ENCODE assay signal across 26 mouse cellular contexts in the genomic region with DNA sequence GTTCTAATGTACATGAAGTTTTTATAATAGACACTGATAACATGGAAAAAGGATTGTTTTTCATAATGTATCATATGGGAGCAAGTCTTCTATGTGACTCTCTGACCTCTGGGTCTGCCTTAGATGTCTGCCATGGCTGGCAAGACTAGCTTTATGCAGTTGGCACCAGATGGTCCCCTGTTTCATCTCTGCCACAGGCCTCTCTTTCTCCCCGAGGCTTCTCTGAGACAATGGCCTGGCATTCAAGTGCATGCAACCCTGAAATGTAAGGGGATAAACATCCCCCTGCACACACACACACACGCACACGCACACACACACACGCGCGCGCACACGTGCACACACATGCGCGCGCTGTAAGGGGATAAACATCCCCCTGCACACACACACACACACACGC.
DNase-seq lines count a peak whose midpoint lies in the region; ATAC-seq lines count a peak whose summit lies in the region.
"Had no signal": no experiment of that assay in that cellular context is flagged by ENCODE, and none has a peak within 500 bp of the region (broad histone marks: within the 10 kb centered on the region; RNA-seq: fewer than 3 reads in every experiment).

No protein-coding gene starts in this region.

- H3K4me1 ChIP-seq in hindbrain, embryonic 10.5 days (replicated peaks): peaks cover 49% of the 10 kb centered on the region
- H3K4me1 ChIP-seq in hindbrain, embryonic 14.5 days (replicated peaks; ENCODE audit: control insufficient read depth, insufficient read depth, low read length): peaks cover 14% of the 10 kb centered on the region
- peaks cover 38% of the 10 kb centered on the region for H3K4me1 ChIP-seq in midbrain, embryonic 10.5 days
- H3K4me1 ChIP-seq in midbrain, embryonic 16.5 days (ENCODE audit: control insufficient read depth, insufficient read depth, low read length): peaks cover 11% of the 10 kb centered on the region
- peaks cover 31% of the 10 kb centered on the region for H3K4me1 ChIP-seq in neural tube, embryonic 13.5 days (replicated peaks)
- peaks cover 16% of the 10 kb centered on the region for H3K4me1 ChIP-seq in neural tube, embryonic 15.5 days
- peaks cover 36% of the 10 kb centered on the region for H3K4me1 ChIP-seq in embryonic facial prominence, embryonic 10.5 days

- H3K36me3 ChIP-seq in hindbrain, embryonic 10.5 days: no peaks in the 10 kb centered on the region
- H3K36me3 ChIP-seq in hindbrain, embryonic 14.5 days (replicated peaks; ENCODE audit: control insufficient read depth, insufficient read depth): no peaks in the 10 kb centered on the region
- no peaks in the 10 kb centered on the region for H3K36me3 ChIP-seq in midbrain, embryonic 10.5 days
- no peaks in the 10 kb centered on the region for H3K36me3 ChIP-seq in midbrain, embryonic 16.5 days (ENCODE audit: control insufficient read depth, insufficient read depth, low read length)
- no peaks in the 10 kb centered on the region for H3K36me3 ChIP-seq in neural tube, embryonic 13.5 days
- no peaks in the 10 kb centered on the region for H3K36me3 ChIP-seq in neural tube, embryonic 15.5 days
- no peaks in the 10 kb centered on the region for H3K36me3 ChIP-seq in embryonic facial prominence, embryonic 10.5 days (replicated peaks)
- H3K36me3 ChIP-seq: embryonic facial prominence, embryonic 13.5 days; G1E; hindbrain, embryonic 15.5 days had no signal

- H3K4me2 ChIP-seq in hindbrain, embryonic 14.5 days (replicated peaks): no peak overlapping the region
- no peak overlapping the region for H3K4me2 ChIP-seq in midbrain, embryonic 16.5 days (ENCODE audit: low read length)
- no peak overlapping the region for H3K4me2 ChIP-seq in neural tube, embryonic 13.5 days
- H3K4me2 ChIP-seq in neural tube, embryonic 15.5 days: no peak overlapping the region
- H3K4me2 ChIP-seq: embryonic facial prominence, embryonic 13.5 days; forebrain, embryonic 13.5 days; heart, embryonic 11.5 days; hindbrain, embryonic 15.5 days had no signal

- H3K27me3 ChIP-seq in hindbrain, embryonic 10.5 days (ENCODE audit: insufficient read depth, poor library complexity, severe bottlenecking): no peaks in the 10 kb centered on the region
- no peaks in the 10 kb centered on the region for H3K27me3 ChIP-seq in hindbrain, embryonic 14.5 days (ENCODE audit: control insufficient read depth, insufficient read depth, low read length)
- no peaks in the 10 kb centered on the region; the same call in 1 of the 2 replicates for H3K27me3 ChIP-seq in midbrain, embryonic 10.5 days (ENCODE audit: low read depth, poor library complexity, severe bottlenecking)
- no peaks in the 10 kb centered on the region for H3K27me3 ChIP-seq in midbrain, embryonic 16.5 days (ENCODE audit: control insufficient read depth, insufficient read depth, low read depth, low read length)
- H3K27me3 ChIP-seq in neural tube, embryonic 13.5 days: no peaks in the 10 kb centered on the region
- no peaks in the 10 kb centered on the region for H3K27me3 ChIP-seq in neural tube, embryonic 15.5 days (replicated peaks)
- H3K27me3 ChIP-seq in embryonic facial prominence, embryonic 10.5 days (replicated peaks; ENCODE audit: low read depth, poor library complexity, severe bottlenecking): no peaks in the 10 kb centered on the region
- H3K27me3 ChIP-seq: CH12.LX; embryonic facial prominence, embryonic 13.5 days; hindbrain, embryonic 15.5 days; Patski had no signal

- peak overlapping the region; percentile 59 for H3K27ac ChIP-seq in hindbrain, embryonic 10.5 days
- no peak overlapping the region for H3K27ac ChIP-seq in hindbrain, embryonic 14.5 days
- peak overlapping the region; percentile 10; the same call in 1 of the 2 replicates for H3K27ac ChIP-seq in midbrain, embryonic 10.5 days (replicated peaks)
- H3K27ac ChIP-seq in midbrain, embryonic 16.5 days (ENCODE audit: low read length): no peak overlapping the region
- H3K27ac ChIP-seq in neural tube, embryonic 13.5 days (replicated peaks): 0 out of 2 replicates have a peak overlapping the region, but pooled peaks have one; percentile 1
- H3K27ac ChIP-seq in neural tube, embryonic 15.5 days (replicated peaks): no peak overlapping the region
- H3K27ac ChIP-seq in embryonic facial prominence, embryonic 10.5 days (replicated peaks): 0 out of 2 replicates have a peak overlapping the region, but pooled peaks have one; percentile 30
- H3K27ac ChIP-seq: embryonic facial prominence, embryonic 13.5 days; forebrain, embryonic 13.5 days; hindbrain, embryonic 15.5 days had no signal

- 88% methylated on average over 12 of the region's 12 CpGs for WGBS in hindbrain, embryonic 10.5 days
- 82% methylated on average over 12 of the region's 12 CpGs for WGBS in hindbrain, embryonic 14.5 days
- WGBS in midbrain, embryonic 10.5 days: 91% methylated on average over 12 of the region's 12 CpGs
- 85% methylated on average over 12 of the region's 12 CpGs for WGBS in midbrain, embryonic 16.5 days
- 85% methylated on average over 12 of the region's 12 CpGs for WGBS in neural tube, embryonic 13.5 days
- 78% methylated on average over 12 of the region's 12 CpGs for WGBS in neural tube, embryonic 15.5 days
- WGBS in embryonic facial prominence, embryonic 10.5 days: 92% methylated on average over 12 of the region's 12 CpGs

- DNase-seq in hindbrain, embryonic 10.5 days (ENCODE audit: low spot score): no peak
- DNase-seq in hindbrain, embryonic 14.5 days (ENCODE audit: low spot score): no peak
- DNase-seq in midbrain, embryonic 10.5 days (ENCODE audit: low spot score): no peak
- DNase-seq in embryonic facial prominence, embryonic 10.5 days (ENCODE audit: low spot score): no peak
- DNase-seq: adrenal gland, postnatal 10 days; adrenal gland, postnatal 36 days; B cell, adult 2 months; cerebellum, adult 11 months; cerebellum, adult 2 months; cerebellum, adult 9-11 months; cerebellum, postnatal 25 days; forebrain, postnatal 0 days; gastrocnemius, adult 2 months; gastrocnemius, postnatal 14 days; heart, adult 11 months had no signal

- H3K9ac ChIP-seq in hindbrain, embryonic 14.5 days: no peak overlapping the region
- no peak overlapping the region for H3K9ac ChIP-seq in midbrain, embryonic 16.5 days (ENCODE audit: low read depth, low read length)
- H3K9ac ChIP-seq in neural tube, embryonic 13.5 days: no peak overlapping the region
- H3K9ac ChIP-seq in neural tube, embryonic 15.5 days (replicated peaks): no peak overlapping the region
- H3K9ac ChIP-seq: embryonic facial prominence, embryonic 13.5 days; forebrain, embryonic 13.5 days; forebrain, postnatal 0 days; hindbrain, embryonic 15.5 days had no signal

- H3K9me3 ChIP-seq in hindbrain, embryonic 10.5 days: 0 out of 2 replicates have a peak, but pooled peaks cover 8% of the 10 kb centered on the region
- H3K9me3 ChIP-seq in hindbrain, embryonic 14.5 days (ENCODE audit: control insufficient read depth, low read length): no peaks in the 10 kb centered on the region
- H3K9me3 ChIP-seq in midbrain, embryonic 10.5 days (replicated peaks): no peaks in the 10 kb centered on the region; the same call in 1 of the 2 replicates
- H3K9me3 ChIP-seq in midbrain, embryonic 16.5 days (replicated peaks; ENCODE audit: control insufficient read depth, low read length, poor library complexity, severe bottlenecking): no peaks in the 10 kb centered on the region
- no peaks in the 10 kb centered on the region for H3K9me3 ChIP-seq in neural tube, embryonic 13.5 days
- H3K9me3 ChIP-seq in neural tube, embryonic 15.5 days (replicated peaks): no peaks in the 10 kb centered on the region
- no peaks in the 10 kb centered on the region for H3K9me3 ChIP-seq in embryonic facial prominence, embryonic 10.5 days
- H3K9me3 ChIP-seq: embryonic facial prominence, embryonic 13.5 days; forebrain, embryonic 13.5 days; G1E; hindbrain, embryonic 15.5 days had no signal

- no peak overlapping the region for H3K4me3 ChIP-seq in hindbrain, embryonic 10.5 days
- H3K4me3 ChIP-seq in hindbrain, embryonic 14.5 days (replicated peaks; ENCODE audit: low read length): no peak overlapping the region
- H3K4me3 ChIP-seq in midbrain, embryonic 10.5 days: no peak overlapping the region
- H3K4me3 ChIP-seq in midbrain, embryonic 16.5 days (ENCODE audit: low read depth, low read length): no peak overlapping the region
- H3K4me3 ChIP-seq in neural tube, embryonic 13.5 days: no peak overlapping the region
- no peak overlapping the region for H3K4me3 ChIP-seq in neural tube, embryonic 15.5 days (replicated peaks)
- H3K4me3 ChIP-seq in embryonic facial prominence, embryonic 10.5 days: no peak overlapping the region
- H3K4me3 ChIP-seq: embryonic facial prominence, embryonic 13.5 days; erythroblast, embryonic 14.5 days; forebrain, embryonic 13.5 days; gastrocnemius, adult 2 months; hindbrain, embryonic 15.5 days had no signal

- ATAC-seq in hindbrain, embryonic 14.5 days (ENCODE audit: low FRiP score): no peak
- no peak for ATAC-seq in midbrain, embryonic 16.5 days
- ATAC-seq in neural tube, embryonic 13.5 days (ENCODE audit: low read depth): no peak
- ATAC-seq in neural tube, embryonic 15.5 days (ENCODE audit: low FRiP score): no peak
- ATAC-seq: forebrain, embryonic 13.5 days; forebrain, postnatal 0 days; Patski had no signal

Comparison
In these comparisons a context has a peak if more than half of its experiments do, and no peak if none do; other contexts are left out.
1. H3K27ac ChIP-seq: peak in hindbrain, embryonic 10.5 days (single experiment), midbrain, embryonic 10.5 days (single experiment), neural tube, embryonic 13.5 days (single experiment) and embryonic facial prominence, embryonic 10.5 days (single experiment); none in hindbrain, embryonic 14.5 days (single experiment), midbrain, embryonic 16.5 days (single experiment) and neural tube, embryonic 15.5 days (single experiment).